Mouse (Mus musculus) CH12.LX (cell line): ENCODE data around the gene Rps2. TPM values are rescaled to one million over a fixed set of nuclear protein-coding genes. Genes with fewer than 3 reads are reported as not detected.

Experiments used
- DNase-seq: peaks from one replicate; pipeline ENCODE4 v3.0.0-alpha.2; 2013; ENCODE audit errors: extremely low read depth
- H3K27ac ChIP-seq: 2 replicates; pipeline ENCODE4 v1.5.1; 2012; ENCODE audit warnings: low read depth, mild to moderate bottlenecking, control low read depth, moderate library complexity; ENCODE audit not compliant: insufficient read depth
- H3K27me3 ChIP-seq: replicated peaks from 2 replicates; pipeline ENCODE3; 2012; ENCODE audit warnings: inconsistent platforms
- H3K36me3 ChIP-seq, 2 experiments: replicated peaks in 1 of 2; 2 replicates each; pipeline versions ENCODE3 to v1.6.1; 2012; ENCODE audit warnings: inconsistent platforms in 1 of 2, low read length in 1 of 2, mild to moderate bottlenecking in 1 of 2, mixed read lengths in 1 of 2, moderate library complexity in 1 of 2; ENCODE audit not compliant: control insufficient read depth in 1 of 2, insufficient read depth in 1 of 2
- H3K4me1 ChIP-seq, 2 experiments: 2 replicates each; pipeline ENCODE4 v1.6.1; 2012; ENCODE audit warnings: inconsistent platforms in 1 of 2, moderate library complexity in 1 of 2; ENCODE audit not compliant: insufficient read depth in 2 of 2, control insufficient read depth in 1 of 2
- H3K4me2 ChIP-seq: 2 replicates; pipeline ENCODE4 v1.6.1; 2012; ENCODE audit warnings: low read depth, mild to moderate bottlenecking, control low read depth; ENCODE audit not compliant: poor library complexity, insufficient read depth, severe bottlenecking
- H3K4me3 ChIP-seq, 3 experiments: fragments of 150-350 bp in 1 of 3; sonication (generic) in 1 of 3; replicated peaks in 1 of 3; 2 replicates each; pipeline versions ENCODE3 to v1.5.1; 2011 to 2012; ENCODE audit warnings: low read depth in 2 of 3, low read length in 2 of 3, mild to moderate bottlenecking in 2 of 3, moderate library complexity in 2 of 3, control low read depth in 1 of 3, improper control_type of control experiment in 1 of 3, inconsistent platforms in 1 of 3, mixed read lengths in 1 of 3; ENCODE audit not compliant: poor library complexity in 1 of 3
- H3K79me2 ChIP-seq: replicated peaks from 2 replicates; pipeline ENCODE4 v1.6.1; 2012; ENCODE audit warnings: mild to moderate bottlenecking, moderate library complexity; ENCODE audit not compliant: control insufficient read depth, poor library complexity, insufficient read depth, severe bottlenecking; ENCODE audit errors: extremely low read depth
- H3K9ac ChIP-seq: 2 replicates; pipeline ENCODE4 v1.6.1; 2012; ENCODE audit warnings: low read depth, mild to moderate bottlenecking, control low read depth, moderate library complexity; ENCODE audit not compliant: insufficient read depth
- H3K9me3 ChIP-seq: replicated peaks from 2 replicates; pipeline ENCODE3; 2012; ENCODE audit warnings: low read length, inconsistent platforms, mixed read lengths
- CHD2 ChIP-seq: IDR thresholded peaks from 2 replicates; pipeline ENCODE4 v1.6.1; 2011; ENCODE audit warnings: low read length, improper control_type of control experiment
- CTCF ChIP-seq, 2 experiments: IDR thresholded peaks in 1 of 2; conservative IDR thresholded peaks in 1 of 2; 2 replicates each; pipeline ENCODE4 v1.5.1; 2011 to 2012; ENCODE audit warnings: low read depth in 2 of 2, low read length in 2 of 2, improper control_type of control experiment in 1 of 2, inconsistent platforms in 1 of 2, mild to moderate bottlenecking in 1 of 2, moderate library complexity in 1 of 2
- E2F4 ChIP-seq: IDR thresholded peaks from 2 replicates; pipeline ENCODE4 v1.6.1; 2011; ENCODE audit warnings: low read depth, low read length, improper control_type of control experiment; ENCODE audit not compliant: insufficient replicate concordance
- ELF1 ChIP-seq: IDR thresholded peaks from 2 replicates; pipeline ENCODE4 v1.6.1; 2014; ENCODE audit warnings: low read depth, mild to moderate bottlenecking, inconsistent platforms, low read length, improper control_type of control experiment
- EP300 ChIP-seq: IDR thresholded peaks from 2 replicates; pipeline ENCODE4 v1.6.1; 2011; ENCODE audit warnings: low read length, improper control_type of control experiment
- ETS1 ChIP-seq: conservative IDR thresholded peaks from 2 replicates; pipeline ENCODE4 v1.6.1; 2012; ENCODE audit warnings: low read depth, mild to moderate bottlenecking, inconsistent platforms, low read length, improper control_type of control experiment, moderate library complexity
- GABPA ChIP-seq: IDR thresholded peaks from 2 replicates; pipeline ENCODE4 v1.6.1; 2012; ENCODE audit warnings: low read depth, low read length, improper control_type of control experiment, inconsistent platforms; ENCODE audit not compliant: insufficient replicate concordance
- HCFC1 ChIP-seq: IDR thresholded peaks from 2 replicates; pipeline ENCODE4 v1.6.1; 2012; ENCODE audit warnings: low read depth, mild to moderate bottlenecking, inconsistent platforms, low read length, improper control_type of control experiment
- JUN ChIP-seq: IDR thresholded peaks from 2 replicates; pipeline ENCODE4 v1.6.1; 2011; ENCODE audit warnings: low read depth, mild to moderate bottlenecking, low read length, improper control_type of control experiment, moderate library complexity; ENCODE audit not compliant: insufficient read depth
- JUND ChIP-seq: conservative IDR thresholded peaks from 2 replicates; pipeline ENCODE4 v1.6.1; 2011; ENCODE audit warnings: low read depth, low read length, improper control_type of control experiment
- MAFK ChIP-seq: IDR thresholded peaks from 2 replicates; pipeline ENCODE4 v1.6.1; 2011; ENCODE audit warnings: low read length, improper control_type of control experiment; ENCODE audit not compliant: insufficient replicate concordance
- MAX ChIP-seq: IDR thresholded peaks from 2 replicates; pipeline ENCODE4 v1.6.1; 2011; ENCODE audit warnings: low read length, improper control_type of control experiment
- MEF2A ChIP-seq: IDR thresholded peaks from 2 replicates; pipeline ENCODE4 v1.6.1; 2014; ENCODE audit warnings: low read depth, mild to moderate bottlenecking, inconsistent platforms, low read length, improper control_type of control experiment, borderline replicate concordance
- NELFE ChIP-seq: IDR thresholded peaks from 2 replicates; pipeline ENCODE4 v1.6.1; 2011; ENCODE audit warnings: low read depth, low read length, improper control_type of control experiment
- NRF1 ChIP-seq: IDR thresholded peaks from 2 replicates; pipeline ENCODE4 v1.6.1; 2014; ENCODE audit warnings: low read depth, mild to moderate bottlenecking, inconsistent platforms, low read length, improper control_type of control experiment, moderate library complexity
- PAX5 ChIP-seq: IDR thresholded peaks from 2 replicates; pipeline ENCODE4 v1.6.1; 2012; ENCODE audit warnings: low read length, inconsistent platforms, mixed read lengths
- POLR2AphosphoS2 ChIP-seq: IDR thresholded peaks from 2 replicates; pipeline ENCODE4 v1.6.1; 2011; ENCODE audit warnings: low read depth, low read length, improper control_type of control experiment
- TCF12 ChIP-seq: IDR thresholded peaks from 2 replicates; pipeline ENCODE4 v1.6.1; 2014; ENCODE audit warnings: low read depth, mild to moderate bottlenecking, inconsistent platforms, low read length, improper control_type of control experiment
- USF2 ChIP-seq: conservative IDR thresholded peaks from 2 replicates; pipeline ENCODE4 v1.6.1; 2011; ENCODE audit warnings: low read depth, low read length, improper control_type of control experiment
- ZC3H11A ChIP-seq: IDR thresholded peaks from 2 replicates; pipeline ENCODE4 v1.6.1; 2012; ENCODE audit warnings: low read depth, mild to moderate bottlenecking, inconsistent platforms, low read length, improper control_type of control experiment
- ZNF384 ChIP-seq: IDR thresholded peaks from 2 replicates; pipeline ENCODE4 v1.6.1; 2012; ENCODE audit warnings: low read depth, low read length, improper control_type of control experiment, inconsistent platforms
- dilution Hi-C: fragments of 300-500 bp; cut with MboI; formaldehyde crosslinking; loops from 2 replicates; pipeline ENCODE4 v1.14.3; 2020; ENCODE audit warnings: low sequenced_read_pairs; ENCODE audit not compliant: extremely low pct_unique_long_range_greater_than_20kb, extremely low pct_ligation_motif_present
- in situ Hi-C: fragments of 300-500 bp; cut with MboI; formaldehyde crosslinking; loops from 3 replicates; pipeline ENCODE4 v1.14.3; 2019; ENCODE audit warnings: low sequenced_read_pairs, low pct_ligation_motif_present, low pct_unique_long_range_greater_than_20kb, mixed read lengths
- polyA plus RNA-seq: library from polyadenylated mRNA; unstranded; fragments of >175 nt; gene quantifications from 2 replicates; pipeline ENCODE4 v1.2.1, GENCODE M21; 2012; ENCODE audit warnings: low read depth; ENCODE audit not compliant: insufficient read length
- total RNA-seq, 2 experiments: library from RNA; depleted of rRNA; stranded (reverse); fragments of 300-350 nt in 1 of 2; fragments of >200 nt in 1 of 2; gene quantifications; 2 replicates each; pipeline ENCODE4 v1.2.3; 2012 to 2014

Gene Rps2
- total and polyA plus RNA-seq, 3 experiments = 2,057 to 6,050 (median 5,410) TPM

DNA sequence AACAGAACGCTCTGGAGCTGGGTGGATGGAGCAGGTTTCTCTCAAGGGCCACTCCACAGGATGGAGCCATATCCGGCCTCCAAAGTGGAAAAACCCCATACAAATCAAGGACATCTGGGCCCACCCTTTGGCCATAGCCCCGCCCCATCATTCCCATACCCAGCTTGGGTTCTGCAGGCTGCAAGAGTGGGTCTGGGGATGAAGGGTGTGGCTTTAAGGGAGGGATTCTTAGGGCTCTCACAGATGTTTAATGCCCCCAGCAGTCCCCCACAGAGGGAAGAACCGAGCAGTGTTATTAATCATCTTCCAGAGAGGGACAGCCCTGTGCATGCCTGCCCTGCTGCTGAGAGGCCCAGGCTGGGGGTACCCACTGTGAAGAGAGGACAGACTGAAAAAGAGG lies 29.1 kb downstream of the Rps2 start:
- no peak overlapping the region for H3K9ac ChIP-seq
- TF ChIP-seq TCF12 (no peak), JUN (no peak), E2F4 (no peak), MAX (no peak), JUND (no peak), ZC3H11A (no peak), POLR2AphosphoS2 (no peak), GABPA (no peak), ETS1 (no peak), ZNF384 (no peak), EP300 (no peak), USF2 (no peak), CHD2 (no peak), HCFC1 (no peak), NRF1 (no peak), MAFK (no peak), CTCF (conservative IDR thresholded peaks at IDR 0.05 in 1 of 2, IDR thresholded peaks at IDR 0.05 in 1 of 2; ENCODE audit: low read depth in 2 of 2, low read length in 2 of 2) (no peak), MEF2A (no peak)
- TF ChIP-seq, all 38 proteins: peak for 0
- H3K27me3 ChIP-seq = peaks cover 52% of the 10 kb centered on the region
- peaks cover 2 to 12% of the 10 kb centered on the region in 2 experiments for H3K36me3 ChIP-seq
- H3K27ac ChIP-seq = no peak overlapping the region
- dilution Hi-C loops = no loop called here
- in situ Hi-C loops = no loop called here
- H3K9me3 ChIP-seq = no peaks in the 10 kb centered on the region
- no peaks in the 10 kb centered on the region for H3K79me2 ChIP-seq
- no peak overlapping the region for H3K4me3 ChIP-seq
- H3K4me1 ChIP-seq = peaks cover 0 to 10% of the 10 kb centered on the region in 2 experiments; a peak in 1 of 4 replicates
- H3K4me2 ChIP-seq = no peak overlapping the region
- no peak for DNase-seq

DNA sequence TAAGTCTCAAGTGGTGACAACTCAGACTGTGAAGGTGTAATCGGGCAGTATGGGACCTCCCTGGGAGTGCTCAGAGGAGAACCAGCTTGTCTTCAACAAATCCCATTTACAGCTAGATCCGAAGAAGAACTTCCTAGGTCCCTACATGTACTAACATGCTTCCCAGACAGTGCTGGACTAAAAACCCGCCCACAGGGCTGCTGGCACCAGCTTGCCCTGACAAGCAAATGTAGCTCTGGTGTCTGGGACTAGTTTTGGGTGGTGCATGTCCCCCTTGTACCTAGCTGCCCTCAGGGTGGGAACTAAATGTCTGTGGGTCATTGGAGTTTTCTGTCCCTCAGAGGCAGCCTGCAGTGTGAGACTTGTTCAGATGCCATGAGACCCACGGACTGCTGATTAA lies 33.6 kb downstream of the Rps2 start:
- in situ Hi-C loops = no loop called here
- H3K79me2 ChIP-seq = no peaks in the 10 kb centered on the region
- no peaks in the 10 kb centered on the region for H3K36me3 ChIP-seq
- no peak overlapping the region for H3K4me3 ChIP-seq
- peaks cover 6 to 24% of the 10 kb centered on the region in 2 experiments for H3K4me1 ChIP-seq
- no peaks in the 10 kb centered on the region for H3K9me3 ChIP-seq
- no peak overlapping the region for H3K4me2 ChIP-seq
- peaks cover 86% of the 10 kb centered on the region for H3K27me3 ChIP-seq
- no peak overlapping the region for H3K9ac ChIP-seq
- no peak overlapping the region for H3K27ac ChIP-seq
- no peak for DNase-seq
- no peak for TF ChIP-seq MAX
- no peak for TF ChIP-seq USF2
- no peak for TF ChIP-seq NRF1
- no peak for TF ChIP-seq NELFE
- TF ChIP-seq MAFK = no peak
- no peak for TF ChIP-seq JUN
- no peak for TF ChIP-seq EP300
- TF ChIP-seq ELF1 = no peak
- no peak for TF ChIP-seq PAX5
- dilution Hi-C loops = no loop called here
